Mouse (Mus musculus) spleen, postnatal 14 days (tissue): ENCODE results near the gene Hspb1.

Source experiments
- DNase-seq, 2 experiments: peaks; one replicate each; pipeline ENCODE4 v3.0.0; 2021 to 2022; ENCODE audit warnings: low spot score in 2 of 2

The Hspb1 gene

GRCm38 (mm10) chr5:135884641-135885040 is 3.1 kb upstream of the Hspb1 start:
- no peak for DNase-seq

GRCm38 (mm10) chr5:135888405-135889215 is 891 bp downstream of the Hspb1 start:
- DNase-seq, result no peak

- DNase-seq, result no peak
Measured at GRCm38 (mm10) chr5:135890323-135890722, 2.6 kb downstream of the Hspb1 start.

GRCm38 (mm10) chr5:135890920-135891319 is 3.2 kb downstream of the Hspb1 start:
- no peak for DNase-seq

- DNase-seq, result no peak
Measured at GRCm38 (mm10) chr5:135892589-135893351, 5.1 kb downstream of the Hspb1 start.

- no peak for DNase-seq
Measured at GRCm38 (mm10) chr5:135894958-135895357, 7.2 kb downstream of the Hspb1 start.

GRCm38 (mm10) chr5:135898028-135898427 is 10.3 kb downstream of the Hspb1 start:
- peak in 1 of 2 experiments; percentile 43 for DNase-seq

- DNase-seq, result no peak
Measured at GRCm38 (mm10) chr5:135898995-135899394, 11.3 kb downstream of the Hspb1 start.

- no peak for DNase-seq
Measured at GRCm38 (mm10) chr5:135899833-135900232, 12.1 kb downstream of the Hspb1 start.

GRCm38 (mm10) chr5:135900701-135901100 is 13.0 kb downstream of the Hspb1 start:
- no peak for DNase-seq

GRCm38 (mm10) chr5:135901354-135902095 is 13.8 kb downstream of the Hspb1 start:
- DNase-seq, result peak in 1 of 2 experiments; percentile 24

GRCm38 (mm10) chr5:135903058-135903457 is 15.3 kb downstream of the Hspb1 start:
- DNase-seq, result no peak

- peak; percentile 49 to 68 for DNase-seq
Measured at GRCm38 (mm10) chr5:135903551-135904151, 15.9 kb downstream of the Hspb1 start.

GRCm38 (mm10) chr5:135904259-135904658 is 16.5 kb downstream of the Hspb1 start:
- no peak for DNase-seq

GRCm38 (mm10) chr5:135905320-135906225 is 17.9 kb downstream of the Hspb1 start:
- no peak for DNase-seq

- no peak for DNase-seq
Measured at GRCm38 (mm10) chr5:135906846-135907245, 19.1 kb downstream of the Hspb1 start.

- no peak for DNase-seq
Measured at GRCm38 (mm10) chr5:135907256-135907655, 19.5 kb downstream of the Hspb1 start.

GRCm38 (mm10) chr5:135908185-135908584 is 20.5 kb downstream of the Hspb1 start:
- no peak for DNase-seq

- no peak for DNase-seq
Measured at GRCm38 (mm10) chr5:135908989-135909388, 21.3 kb downstream of the Hspb1 start.

- DNase-seq, result no peak
Measured at GRCm38 (mm10) chr5:135909646-135910045, 21.9 kb downstream of the Hspb1 start.

GRCm38 (mm10) chr5:135910813-135911212 is 23.1 kb downstream of the Hspb1 start:
- DNase-seq, result no peak
